In genomic region chr6:92787376-92787712, GRCm38 (mm10) we compare ENCODE assay signal across 9 mouse cellular contexts. TPM values are rescaled to one million over a fixed set of nuclear protein-coding genes. Genes with fewer than 3 reads are reported as not detected.
A peak's percentile ranks its signal among the peaks of the same experiment; 100 is the strongest.
DNase-seq lines count a peak whose midpoint lies in the region; ATAC-seq and TF ChIP-seq lines count a peak whose summit lies in the region.
"Had no signal": no experiment of that assay in that cellular context is flagged by ENCODE, and none has a peak within 500 bp of the region (broad histone marks: within the 10 kb centered on the region; RNA-seq: fewer than 3 reads in every experiment).

No protein-coding gene starts in this region.

- H3K36me3 ChIP-seq in hindbrain, embryonic 13.5 days, result no peaks in the 10 kb centered on the region
- H3K36me3 ChIP-seq in lung, postnatal 0 days (ENCODE audit: insufficient read depth, low read length), result no peaks in the 10 kb centered on the region

- peak; percentile 86 for TF ChIP-seq CTCF in lung, postnatal 0 days (IDR thresholded peaks at IDR 0.05)

- peak overlapping the region; percentile 36 for H3K4me3 ChIP-seq in hindbrain, embryonic 13.5 days
- no peak overlapping the region for H3K4me3 ChIP-seq in lung, postnatal 0 days (ENCODE audit: low read depth, low read length)

- H3K4me2 ChIP-seq in hindbrain, embryonic 13.5 days, result peak overlapping the region; percentile 61
- no peak overlapping the region for H3K4me2 ChIP-seq in lung, postnatal 0 days (replicated peaks; ENCODE audit: low read depth, low read length)

- no peak overlapping the region for H3K27ac ChIP-seq in hindbrain, embryonic 13.5 days
- H3K27ac ChIP-seq in lung, postnatal 0 days (ENCODE audit: low read length), result no peak overlapping the region

- peak; percentile 83 for ATAC-seq in hindbrain, embryonic 13.5 days (ENCODE audit: low FRiP score)
- ATAC-seq in lung, postnatal 0 days, result peak; percentile 93

- peaks cover 8% of the 10 kb centered on the region for H3K4me1 ChIP-seq in hindbrain, embryonic 13.5 days (replicated peaks)
- no peaks in the 10 kb centered on the region for H3K4me1 ChIP-seq in lung, postnatal 0 days (ENCODE audit: insufficient read depth, low read depth, low read length)

- H3K9me3 ChIP-seq in hindbrain, embryonic 13.5 days, result no peaks in the 10 kb centered on the region
- no peaks in the 10 kb centered on the region for H3K9me3 ChIP-seq in lung, postnatal 0 days (ENCODE audit: low read length)

- peaks cover 21% of the 10 kb centered on the region for H3K27me3 ChIP-seq in hindbrain, embryonic 13.5 days
- no peaks in the 10 kb centered on the region for H3K27me3 ChIP-seq in lung, postnatal 0 days (replicated peaks; ENCODE audit: insufficient read depth, low read length)

- 0 out of 2 replicates have a peak overlapping the region, but pooled peaks have one; percentile 61 for H3K9ac ChIP-seq in hindbrain, embryonic 13.5 days
- H3K9ac ChIP-seq in lung, postnatal 0 days (replicated peaks; ENCODE audit: low read depth), result no peak overlapping the region

- WGBS in hindbrain, embryonic 13.5 days, result 1% methylated on average over 10 of the region's 12 CpGs
- WGBS in lung, postnatal 0 days, result 1% methylated on average over 11 of the region's 12 CpGs

- TF ChIP-seq EP300 in lung, postnatal 0 days (IDR thresholded peaks at IDR 0.05), result peak; percentile 17; the same call in 1 of the 2 replicates

- DNase-seq in R1 (ENCODE audit: low read depth, low spot score), result peak; percentile 90
- peak; percentile 93 to 95 for DNase-seq in cerebellum, postnatal 14 days
- DNase-seq in frontal cortex, postnatal 25 days (ENCODE audit: low spot score in 2 of 2), result peak; percentile 92 to 96
- peak; percentile 90 to 94 for DNase-seq in layer of hippocampus, postnatal 14 days (ENCODE audit: low spot score in 2 of 2)
- peak; percentile 88 for DNase-seq in lung, postnatal 0 days (ENCODE audit: low spot score)
- DNase-seq in retina, postnatal 7 days (ENCODE audit: low read depth, low spot score), result peak; percentile 69
- DNase-seq in urinary bladder, postnatal 14 days (ENCODE audit: low spot score), result peak; percentile 89

RNA-seq across cellular contexts. Expression of gene A730049H05Rik, which starts 28.9 kb away (rescaled TPM):
- polyA plus RNA-seq in hindbrain, embryonic 13.5 days (2015; fragmentation: Nextera tagmentation; extraction: Ambion mirVana), result 0.41 and 0.97 TPM in 2 replicates
- total RNA-seq in layer of hippocampus, postnatal 14 days (2021), result under 1 TPM; 0.25 to 0.29 TPM
- 1.4 and 1.5 TPM in 2 replicates for polyA plus RNA-seq in lung, postnatal 0 days (2015; fragmentation: Nextera tagmentation; extraction: Ambion mirVana)
- total RNA-seq: hematopoietic stem cell, adult 5-6 weeks had no signal
